Mouse (Mus musculus) heart, adult 2 months (tissue): ENCODE data around the gene Dcaf11. TPM values are rescaled to one million over a fixed set of nuclear protein-coding genes. Genes with fewer than 3 reads are reported as not detected.

Experiments used
- DNase-seq, 2 experiments: peaks; one replicate each; pipeline ENCODE4 v3.0.0; 2021
- H3K27ac ChIP-seq: fragments of 200-600 bp; 2 replicates; pipeline ENCODE4 v1.8.1; 2022
- H3K27me3 ChIP-seq: fragments of 200-500 bp; 2 replicates; pipeline ENCODE4 v1.6.1; 2012; ENCODE audit warnings: mild to moderate bottlenecking, low read length, inconsistent platforms, mixed read lengths; ENCODE audit not compliant: control insufficient read depth, insufficient read depth
- H3K36me3 ChIP-seq: fragments of 200-500 bp; 2 replicates; pipeline ENCODE4 v1.6.1; 2012; ENCODE audit warnings: low read length, inconsistent platforms; ENCODE audit not compliant: control insufficient read depth, insufficient read depth
- H3K4me1 ChIP-seq: fragments of 200-500 bp; 2 replicates; pipeline ENCODE4 v1.6.1; 2011; ENCODE audit warnings: low read length; ENCODE audit not compliant: control insufficient read depth, insufficient read depth
- H3K4me3 ChIP-seq: fragments of 200-600 bp; 2 replicates; pipeline ENCODE4 v1.8.1; 2022
- H3K79me2 ChIP-seq: fragments of 200-500 bp; replicated peaks from 2 replicates; pipeline ENCODE4 v1.6.1; 2012; ENCODE audit warnings: mild to moderate bottlenecking, inconsistent platforms, low read length, moderate library complexity, mixed read lengths; ENCODE audit not compliant: control insufficient read depth, insufficient read depth
- H3K9ac ChIP-seq: fragments of 200-500 bp; 2 replicates; pipeline ENCODE4 v1.6.1; 2012; ENCODE audit warnings: low read depth, mild to moderate bottlenecking, control low read depth, inconsistent platforms, low read length, mixed read lengths
- CTCF ChIP-seq: fragments of 200-600 bp; IDR thresholded peaks from 2 replicates; pipeline ENCODE4 v1.8.1; 2022; ENCODE audit warnings: antibody characterized with exemption, mild to moderate bottlenecking, moderate library complexity
- EP300 ChIP-seq: fragments of 200-500 bp; IDR thresholded peaks from 2 replicates; pipeline ENCODE4 v1.6.1; 2011; ENCODE audit warnings: low read depth, low read length, control low read depth; ENCODE audit not compliant: insufficient read depth
- POLR2A ChIP-seq: fragments of 200-500 bp; IDR thresholded peaks from 2 replicates; pipeline ENCODE4 v1.6.1; 2011; ENCODE audit warnings: mild to moderate bottlenecking, low read depth, low read length, control low read depth; ENCODE audit not compliant: insufficient read depth
- WGBS: fragments of 180-500 bp; shearing (Covaris S2); methylation state at CpG from one replicate; pipeline ENCODE4 v1.1.7; 2018; 5-methylcytosine and 5-hydroxymethylcytosine counted together
- intact Hi-C: fragments of 180-260 bp; cut with DNase I; formaldehyde crosslinking; loops from one replicate; pipeline ENCODE4 v1.15.1; 2025
- polyA plus RNA-seq: library from polyadenylated mRNA; depleted of rRNA; stranded (reverse); fragments of >200 nt; gene quantifications from 2 replicates; pipeline ENCODE4 v1.2.3, GENCODE M21; 2012
- total RNA-seq, 2 experiments: library from RNA; stranded (reverse); gene quantifications; 2 replicates each; pipeline ENCODE4 v1.2.3; 2021

Dcaf11 gene
- total and polyA plus RNA-seq, 3 experiments = 136 to 160 (median 151) TPM

DNA sequence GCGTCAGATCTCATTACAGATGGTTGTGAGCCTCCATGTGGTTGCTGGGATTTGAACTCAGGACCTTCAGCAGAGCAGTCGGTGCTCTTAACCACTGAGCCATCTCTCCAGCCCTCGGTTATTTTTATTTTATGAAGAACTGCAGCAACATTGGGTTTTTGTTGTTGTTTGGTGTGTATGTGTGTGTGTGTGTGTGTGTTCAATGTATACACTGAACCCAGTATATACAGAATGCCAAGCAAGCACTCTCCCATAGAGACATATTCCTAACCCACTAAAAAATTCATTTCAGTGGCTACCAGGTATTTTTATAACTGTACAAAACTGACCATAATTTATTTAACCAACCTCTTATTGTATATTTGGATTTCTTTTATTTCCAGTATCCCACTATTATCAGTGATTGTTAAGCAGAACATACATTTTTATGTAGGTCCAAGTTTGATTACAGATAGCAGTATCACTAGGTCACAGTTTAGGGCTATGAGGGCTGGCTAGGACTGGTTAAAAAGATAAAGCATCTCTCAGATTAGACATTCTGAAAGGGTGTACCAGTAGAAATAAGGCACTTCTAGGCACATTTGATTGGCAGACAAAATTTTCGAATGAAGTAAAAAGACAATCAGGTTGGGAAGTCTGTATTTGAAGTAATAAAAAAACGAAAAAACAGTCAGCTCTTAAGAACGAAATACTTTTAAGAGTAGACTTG, 912 bp upstream of the Dcaf11 start:
- intact Hi-C loops = loop anchor here (2.0 kb wide), 1 partner anchor 18 kb away; the partner anchor contains the start of gene Pck2
- H3K27me3 ChIP-seq = no peaks in the 10 kb centered on the region
- peak overlapping the region; percentile 91 for H3K4me3 ChIP-seq
- peaks cover 3% of the 10 kb centered on the region for H3K4me1 ChIP-seq
- H3K27ac ChIP-seq = peak overlapping the region; percentile 98
- no peak overlapping the region for H3K9ac ChIP-seq
- no peaks in the 10 kb centered on the region for H3K79me2 ChIP-seq
- DNase-seq = no peak
- peak; percentile 24; the same call in 1 of the 2 replicates for TF ChIP-seq CTCF
- no peak for TF ChIP-seq EP300
- 54% methylated on average over 6 of the region's 6 CpGs for WGBS
- H3K36me3 ChIP-seq = no peaks in the 10 kb centered on the region

- WGBS = under 1% methylated on average over 51 of the region's 51 CpGs
Observed at GRCm38 (mm10) chr14:55560202-55561073, 632 bp downstream of the Dcaf11 start, which contains the start of gene A730061H03Rik. A730061H03Rik (minus strand) TSS chr14:55560406.

GRCm38 (mm10) chr14:55561860-55562259, 2.1 kb downstream of the Dcaf11 start:
- TF ChIP-seq EP300 (no peak), CTCF (no peak), POLR2A (no peak)
- Histone ChIP-seq H3K4me3 (no peak overlapping the region; the same call in 1 of the 2 replicates), H3K79me2 (no peaks in the 10 kb centered on the region), H3K9ac (no peak overlapping the region), H3K4me1 (peaks cover 3% of the 10 kb centered on the region), H3K27me3 (no peaks in the 10 kb centered on the region), H3K36me3 (no peaks in the 10 kb centered on the region), H3K27ac (no peak overlapping the region)
- no peak for DNase-seq
- intact Hi-C loops = loop anchor here (2.0 kb wide), 1 partner anchor 41 kb away; the partner anchor contains the start of gene Irf9
- 86% methylated on average over 10 of the region's 10 CpGs for WGBS

More at GRCm38 (mm10) chr14:55560202-55561073, 632 bp downstream of the Dcaf11 start, which contains the start of gene A730061H03Rik:
- intact Hi-C loops = loop anchor here (1.0 to 2.0 kb wide), 2 partner anchors 18 to 42 kb away; partner anchors contain the start of genes Irf9 and Psme1
- Histone ChIP-seq H3K27me3 (no peaks in the 10 kb centered on the region), H3K79me2 (no peaks in the 10 kb centered on the region), H3K4me3 (peak within 1 kb of the TSS; percentile 91), H3K36me3 (no peaks in the 10 kb centered on the region), H3K4me1 (peaks cover 3% of the 10 kb centered on the region), H3K9ac (peak within 1 kb of the TSS; percentile 87), H3K27ac (peak within 1 kb of the TSS; percentile 98)
- peak; percentile 96 to 97 for DNase-seq
- TF ChIP-seq POLR2A (peak; percentile 90), EP300 (peak; percentile 44; the same call in 1 of the 2 replicates), CTCF (peak; percentile 8; the same call in 1 of the 2 replicates)

DNA sequence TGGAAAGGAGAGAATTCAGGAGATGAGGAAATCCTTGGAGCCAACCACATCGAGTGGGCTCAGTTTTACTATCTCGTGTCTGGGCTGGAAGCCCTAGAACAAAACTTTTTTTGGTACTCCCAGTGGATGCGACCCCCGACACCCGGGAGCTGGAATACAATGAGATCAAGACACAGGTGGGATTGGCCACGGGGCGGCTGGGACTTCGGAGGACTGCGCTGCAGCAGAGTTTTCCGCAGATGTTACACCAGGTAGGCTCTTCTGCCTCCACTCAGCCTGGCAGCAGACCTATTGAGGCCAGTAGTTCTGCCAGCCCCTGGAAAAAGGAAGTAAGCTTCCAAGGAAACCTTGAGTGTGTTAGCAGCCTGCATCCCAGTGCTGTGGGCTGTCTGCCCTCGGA, 3.4 kb downstream of the Dcaf11 start:
- Histone ChIP-seq H3K4me1 (peaks cover 3% of the 10 kb centered on the region), H3K36me3 (no peaks in the 10 kb centered on the region), H3K79me2 (no peaks in the 10 kb centered on the region), H3K4me3 (no peak overlapping the region), H3K27me3 (no peaks in the 10 kb centered on the region), H3K9ac (no peak overlapping the region), H3K27ac (no peak overlapping the region)
- 85% methylated on average over 11 of the region's 11 CpGs for WGBS
- intact Hi-C loops = no loop called here
- no peak for DNase-seq
- TF ChIP-seq EP300 = no peak
- no peak for TF ChIP-seq CTCF
- TF ChIP-seq POLR2A = no peak

DNA sequence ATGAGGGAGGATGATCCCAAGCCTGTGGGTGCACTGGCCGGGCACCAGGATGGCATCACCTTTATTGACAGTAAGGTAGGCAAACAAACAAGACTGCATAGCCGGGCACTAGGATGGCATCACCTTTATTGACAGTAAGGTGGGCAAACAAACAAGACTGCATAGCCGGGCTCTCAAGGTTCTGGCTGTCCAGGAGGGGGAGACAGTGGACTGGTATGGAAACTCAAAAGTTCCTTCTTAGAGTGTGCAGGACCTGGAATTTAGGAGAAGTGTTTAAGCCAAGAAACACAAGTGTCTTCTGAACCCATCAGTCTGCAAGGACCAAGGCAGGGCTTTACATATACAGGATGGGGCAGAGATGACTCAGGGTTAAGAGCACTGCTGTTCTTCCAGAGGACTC, 5.9 kb downstream of the Dcaf11 start:
- H3K4me1 ChIP-seq = peaks cover 4% of the 10 kb centered on the region
- H3K79me2 ChIP-seq = no peaks in the 10 kb centered on the region
- H3K4me3 ChIP-seq = no peak overlapping the region
- DNase-seq = no peak
- H3K36me3 ChIP-seq = no peaks in the 10 kb centered on the region
- no peaks in the 10 kb centered on the region for H3K27me3 ChIP-seq
- no peak overlapping the region for H3K27ac ChIP-seq
- TF ChIP-seq CTCF = peak; percentile 35
- TF ChIP-seq EP300 = no peak
- TF ChIP-seq POLR2A = no peak
- 80% methylated on average over 3 of the region's 3 CpGs for WGBS
- intact Hi-C loops = no loop called here
- no peak overlapping the region for H3K9ac ChIP-seq
